Mouse (Mus musculus): ENCODE measurements around the gene Neurod6. TPM values are rescaled to one million over a fixed set of nuclear protein-coding genes. Genes with fewer than 3 reads are reported as not detected.

The Neurod6 gene
- total and polyA plus RNA-seq, 3 experiments: not detected

- H3K79me2 ChIP-seq (replicated peaks; ENCODE audit: control insufficient read depth, extremely low read depth, insufficient read depth, poor library complexity, severe bottlenecking): no peaks in the 10 kb centered on the region
- no peak overlapping the region for H3K4me2 ChIP-seq (ENCODE audit: insufficient read depth, low read depth, poor library complexity, severe bottlenecking)
- DNase-seq (ENCODE audit: extremely low read depth): no peak
- dilution Hi-C loops (cut with MboI; ENCODE audit: extremely low pct_ligation_motif_present, extremely low pct_unique_long_range_greater_than_20kb, low sequenced_read_pairs) (no loop called here), in situ Hi-C loops (cut with MboI; ENCODE audit: low pct_ligation_motif_present, low pct_unique_long_range_greater_than_20kb, low sequenced_read_pairs) (no loop called here)
- H3K27ac ChIP-seq (ENCODE audit: insufficient read depth, low read depth): no peak overlapping the region
- no peaks in the 10 kb centered on the region for H3K9me3 ChIP-seq (replicated peaks; ENCODE audit: low read length)
- H3K36me3 ChIP-seq (replicated peaks in 1 of 2; ENCODE audit: control insufficient read depth in 1 of 2, insufficient read depth in 1 of 2, low read length in 1 of 2): no peaks in the 10 kb centered on the region
- H3K27me3 ChIP-seq (replicated peaks): no peaks in the 10 kb centered on the region
- H3K4me1 ChIP-seq (ENCODE audit: control insufficient read depth in 1 of 2, insufficient read depth in 2 of 2): no peaks in the 10 kb centered on the region
- TF ChIP-seq MAZ (IDR thresholded peaks at IDR 0.05; ENCODE audit: low read depth, low read length): no peak
- TF ChIP-seq ZC3H11A (IDR thresholded peaks at IDR 0.05; ENCODE audit: low read depth, low read length): no peak
- no peak for TF ChIP-seq GABPA (IDR thresholded peaks at IDR 0.05; ENCODE audit: insufficient replicate concordance, low read depth, low read length)
- no peak for TF ChIP-seq ZNF384 (IDR thresholded peaks at IDR 0.05; ENCODE audit: low read depth, low read length)
- no peak for TF ChIP-seq USF1 (IDR thresholded peaks at IDR 0.05; ENCODE audit: low read depth, low read length)
- TF ChIP-seq ELF1 (IDR thresholded peaks at IDR 0.05; ENCODE audit: low read depth, low read length): no peak
- no peak for TF ChIP-seq USF2 (conservative IDR thresholded peaks at IDR 0.05; ENCODE audit: low read depth, low read length)
- no peak overlapping the region for H3K4me3 ChIP-seq (replicated peaks in 1 of 3; ENCODE audit: low read depth in 2 of 3, low read length in 2 of 3, poor library complexity in 1 of 3)
- H3K9ac ChIP-seq (ENCODE audit: insufficient read depth, low read depth): no peak overlapping the region
Observed at GRCm38 (mm10) chr6:55700392-55701386, 19.6 kb upstream of the Neurod6 start.

- no peaks in the 10 kb centered on the region for H3K27me3 ChIP-seq (replicated peaks)
- DNase-seq (ENCODE audit: extremely low read depth): no peak
- no peak overlapping the region for H3K9ac ChIP-seq (ENCODE audit: insufficient read depth, low read depth)
- H3K9me3 ChIP-seq (replicated peaks; ENCODE audit: low read length): no peaks in the 10 kb centered on the region
- no peak overlapping the region for H3K4me2 ChIP-seq (ENCODE audit: insufficient read depth, low read depth, poor library complexity, severe bottlenecking)
- H3K36me3 ChIP-seq (replicated peaks in 1 of 2; ENCODE audit: control insufficient read depth in 1 of 2, insufficient read depth in 1 of 2, low read length in 1 of 2): no peaks in the 10 kb centered on the region
- H3K27ac ChIP-seq (ENCODE audit: insufficient read depth, low read depth): no peak overlapping the region
- in situ Hi-C loops (cut with MboI; ENCODE audit: low pct_ligation_motif_present, low pct_unique_long_range_greater_than_20kb, low sequenced_read_pairs): no loop called here
- dilution Hi-C loops (cut with MboI; ENCODE audit: extremely low pct_ligation_motif_present, extremely low pct_unique_long_range_greater_than_20kb, low sequenced_read_pairs): no loop called here
- TF ChIP-seq GABPA (IDR thresholded peaks at IDR 0.05; ENCODE audit: insufficient replicate concordance, low read depth, low read length): no peak
- no peak for TF ChIP-seq ZNF384 (IDR thresholded peaks at IDR 0.05; ENCODE audit: low read depth, low read length)
- no peak for TF ChIP-seq MAFK (IDR thresholded peaks at IDR 0.05; ENCODE audit: insufficient replicate concordance, low read length)
- no peak for TF ChIP-seq POLR2A (IDR thresholded peaks at IDR 0.05; ENCODE audit: low read depth, low read length)
- TF ChIP-seq UBTF (IDR thresholded peaks at IDR 0.05; ENCODE audit: low read depth, low read length): no peak
- no peak for TF ChIP-seq IRF4 (IDR thresholded peaks at IDR 0.05; ENCODE audit: low read depth, low read length)
- TF ChIP-seq CHD1 (IDR thresholded peaks at IDR 0.05; ENCODE audit: low read depth, low read length): no peak
- TF ChIP-seq MEF2A (IDR thresholded peaks at IDR 0.05; ENCODE audit: borderline replicate concordance, low read depth, low read length): no peak
- TF ChIP-seq JUN (IDR thresholded peaks at IDR 0.05; ENCODE audit: insufficient read depth, low read depth, low read length): no peak
- no peak for TF ChIP-seq KAT2A (IDR thresholded peaks at IDR 0.05; ENCODE audit: insufficient replicate concordance, low read length)
- TF ChIP-seq HCFC1 (IDR thresholded peaks at IDR 0.05; ENCODE audit: low read depth, low read length): no peak
- no peak for TF ChIP-seq PAX5 (IDR thresholded peaks at IDR 0.05; ENCODE audit: low read length)
- no peak for TF ChIP-seq MXI1 (IDR thresholded peaks at IDR 0.05; ENCODE audit: low read depth, low read length)
- TF ChIP-seq TBP (conservative IDR thresholded peaks at IDR 0.05; ENCODE audit: low read depth, low read length): no peak
- no peaks in the 10 kb centered on the region for H3K4me1 ChIP-seq (ENCODE audit: control insufficient read depth in 1 of 2, insufficient read depth in 2 of 2)
- H3K4me3 ChIP-seq (replicated peaks in 1 of 3; ENCODE audit: low read depth in 2 of 3, low read length in 2 of 3, poor library complexity in 1 of 3): no peak overlapping the region
- H3K79me2 ChIP-seq (replicated peaks; ENCODE audit: control insufficient read depth, extremely low read depth, insufficient read depth, poor library complexity, severe bottlenecking): no peaks in the 10 kb centered on the region
Observed at GRCm38 (mm10) chr6:55690015-55690531, 9.0 kb upstream of the Neurod6 start.
